Mouse (Mus musculus) spleen, postnatal 10 days (tissue): Measurements from ENCODE around the gene Oas1f.
"Not testable (repeated sequence)": the region's sequence is repeated elsewhere in the genome, so short reads cannot be mapped to it uniquely, and the experiment has no call there.

Experiments
- DNase-seq, 2 experiments: peaks; one replicate each; pipeline ENCODE4 v3.0.0; 2021 to 2022; ENCODE audit warnings: low spot score in 2 of 2

Gene Oas1f

GRCm38 (mm10) chr5:120870782-120871181, 23.6 kb downstream of the Oas1f start:
- no peak for DNase-seq

DNA sequence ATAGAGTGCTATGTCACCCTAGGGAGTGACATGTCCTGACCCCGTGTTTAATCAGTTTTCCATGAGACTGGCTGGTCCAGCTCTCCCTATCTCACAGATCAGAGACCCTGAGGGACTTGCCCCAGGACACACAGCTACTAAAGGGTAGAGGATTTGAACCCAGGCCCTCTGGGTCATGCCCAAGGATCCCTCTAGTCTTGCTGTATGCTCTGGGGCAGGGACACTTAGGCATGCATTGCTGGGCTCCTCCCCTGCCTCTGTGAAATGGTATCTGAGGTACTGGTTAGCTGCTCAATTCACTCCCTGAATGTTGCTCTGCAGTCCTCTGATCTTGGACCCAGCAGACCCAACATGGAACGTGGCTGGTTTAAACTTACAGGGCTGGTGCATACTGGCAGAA, 24.3 kb downstream of the Oas1f start:
- DNase-seq, result no peak

DNA sequence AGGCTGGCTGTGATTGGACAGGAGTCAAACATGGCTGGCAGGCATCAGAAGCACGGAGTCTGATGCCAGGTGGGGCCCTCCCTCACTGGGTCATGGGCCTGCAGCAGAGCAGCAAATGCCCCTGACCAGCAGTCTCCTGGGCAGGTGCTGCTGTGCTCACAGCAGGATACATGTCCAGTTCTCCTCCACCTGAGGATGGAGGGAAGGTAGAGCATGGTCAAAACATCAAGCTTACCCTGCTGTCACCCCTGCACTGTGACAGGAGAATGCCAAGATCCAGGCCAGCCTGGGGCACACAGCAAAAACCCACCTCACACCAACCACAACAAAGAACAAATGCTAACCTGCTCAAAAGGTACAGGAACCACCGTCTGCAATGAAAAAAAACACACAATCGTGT, 29.7 kb downstream of the Oas1f start:
- not testable (repeated sequence) for DNase-seq

- not testable (repeated sequence) for DNase-seq
Observed at GRCm38 (mm10) chr5:120877407-120877806, 30.2 kb downstream of the Oas1f start.

DNA sequence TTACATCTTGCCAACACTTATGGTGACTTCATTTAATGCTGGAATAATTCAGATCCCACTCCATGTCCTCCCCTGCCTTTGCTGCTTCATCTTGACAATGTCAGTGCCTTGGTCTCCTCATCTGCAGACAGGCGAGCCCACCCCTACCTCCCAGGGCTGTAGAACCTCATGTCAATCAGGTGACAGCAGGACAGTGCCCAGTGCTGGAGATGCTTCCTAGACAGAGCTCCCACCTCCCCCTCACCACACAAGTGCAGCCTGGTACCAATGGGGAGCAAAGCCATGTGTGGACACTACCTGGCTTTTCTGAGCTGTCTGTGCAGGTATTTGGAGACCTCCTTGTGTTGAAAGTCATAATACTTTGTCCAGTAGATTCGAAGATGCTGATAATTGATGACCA, 31.6 kb downstream of the Oas1f start:
- not testable (repeated sequence) for DNase-seq

GRCm38 (mm10) chr5:120881681-120882080, 34.5 kb downstream of the Oas1f start:
- DNase-seq, result not testable (repeated sequence)

GRCm38 (mm10) chr5:120887413-120887812, 40.2 kb downstream of the Oas1f start, which contains the start of gene Oas1g:
TSS of gene Oas1g (minus strand) at chr5:120887613.
- not testable (repeated sequence) for DNase-seq

- DNase-seq, result no peak
Observed at GRCm38 (mm10) chr5:120887831-120888230, 40.7 kb downstream of the Oas1f start.

GRCm38 (mm10) chr5:120888294-120888815, 41.2 kb downstream of the Oas1f start:
- DNase-seq, result not testable (repeated sequence)

DNA sequence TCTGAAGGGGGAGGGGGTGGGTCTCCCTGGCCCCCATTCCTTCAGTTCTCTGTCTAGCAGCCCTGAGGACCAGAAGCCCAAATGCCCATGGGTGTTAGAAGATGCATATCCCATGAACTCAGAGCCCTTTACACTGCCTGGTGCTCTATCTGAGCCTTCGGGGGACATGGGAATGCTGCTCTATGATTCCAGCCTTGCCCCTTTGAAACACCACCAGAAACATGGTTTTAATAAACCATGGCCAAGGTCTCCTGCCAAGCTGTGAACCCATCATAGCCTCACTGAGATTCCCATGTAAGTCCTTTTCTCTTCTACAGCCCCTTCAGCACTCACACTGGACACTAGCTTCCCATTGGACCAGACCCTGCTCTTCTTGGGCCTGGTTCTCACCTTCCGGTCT, 42.9 kb downstream of the Oas1f start:
- DNase-seq, result no peak

DNA sequence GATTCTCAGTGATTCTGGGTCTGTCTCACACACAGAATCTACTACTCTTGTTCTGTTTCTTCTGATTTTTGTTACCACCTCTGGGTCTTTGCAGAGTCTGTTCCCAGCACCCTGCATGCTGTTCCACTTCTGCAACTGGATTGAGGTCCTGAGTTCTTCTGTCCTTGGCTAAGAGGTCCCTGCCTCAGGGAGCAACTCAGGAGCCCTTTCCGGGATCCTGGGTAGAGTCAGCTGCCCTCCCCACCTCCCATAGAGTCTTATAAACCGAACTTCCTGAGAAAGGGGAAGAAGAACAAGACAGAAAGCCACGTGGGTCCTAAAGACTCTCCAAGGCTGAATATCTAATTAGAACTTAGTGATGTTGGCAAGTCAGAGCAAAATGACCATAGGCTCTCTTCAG, 43.8 kb downstream of the Oas1f start:
- DNase-seq, result no peak

DNA sequence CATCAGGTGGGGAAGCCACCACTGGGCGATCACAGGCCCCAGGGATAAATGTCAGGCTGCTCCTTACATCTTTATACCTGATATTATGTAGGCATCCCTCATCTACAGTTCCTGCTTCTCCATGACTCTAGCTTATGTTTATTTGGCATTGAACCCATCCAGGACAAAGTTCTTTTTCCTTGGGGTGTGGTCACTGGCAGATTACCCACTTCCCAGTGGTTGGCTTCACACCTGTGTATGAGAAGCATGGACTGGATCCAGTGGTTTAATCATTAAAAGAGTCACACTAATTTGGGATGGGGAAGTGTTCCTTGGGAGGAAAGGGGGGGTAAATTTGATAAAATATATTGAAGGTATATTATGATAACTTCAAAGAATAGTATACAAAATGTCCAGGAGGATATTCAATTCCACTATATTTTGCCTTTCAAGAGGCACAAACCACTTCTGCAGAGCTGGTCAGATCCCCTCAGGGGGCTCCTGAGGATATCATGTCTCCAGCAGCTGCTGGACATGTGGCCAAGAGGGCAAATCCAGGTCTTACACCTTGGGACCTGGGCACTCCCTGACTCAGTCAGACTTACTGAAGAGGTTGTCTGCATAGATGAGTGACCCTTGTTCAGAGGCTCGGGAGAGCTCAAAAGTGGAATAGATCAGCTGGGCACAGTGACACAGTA, 44.5 kb downstream of the Oas1f start:
- not testable (repeated sequence) for DNase-seq

- DNase-seq, result no peak
Observed at GRCm38 (mm10) chr5:120892243-120892660, 45.1 kb downstream of the Oas1f start.

DNA sequence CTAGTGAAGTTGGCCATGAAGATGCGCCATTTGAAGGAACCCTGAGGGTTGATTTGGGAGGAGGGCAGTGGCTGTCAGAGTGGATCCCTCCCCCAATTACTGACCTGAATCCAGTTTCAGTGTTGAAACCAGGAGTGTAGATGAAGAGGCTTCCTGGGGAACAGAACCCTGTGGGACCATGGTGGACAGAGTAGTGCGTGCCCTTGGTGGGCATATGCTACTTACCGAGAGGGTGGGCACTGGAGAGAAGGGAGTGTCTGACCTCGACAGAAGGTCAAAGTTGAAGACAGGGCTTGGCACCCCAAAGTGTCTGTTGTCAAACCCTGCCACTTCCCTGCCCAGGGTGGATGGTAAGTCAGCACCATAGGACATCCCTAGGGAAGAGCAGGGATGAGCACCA, 46.7 kb downstream of the Oas1f start:
- not testable (repeated sequence) for DNase-seq

- not testable (repeated sequence) for DNase-seq
Observed at GRCm38 (mm10) chr5:120894692-120895091, 47.5 kb downstream of the Oas1f start.

DNA sequence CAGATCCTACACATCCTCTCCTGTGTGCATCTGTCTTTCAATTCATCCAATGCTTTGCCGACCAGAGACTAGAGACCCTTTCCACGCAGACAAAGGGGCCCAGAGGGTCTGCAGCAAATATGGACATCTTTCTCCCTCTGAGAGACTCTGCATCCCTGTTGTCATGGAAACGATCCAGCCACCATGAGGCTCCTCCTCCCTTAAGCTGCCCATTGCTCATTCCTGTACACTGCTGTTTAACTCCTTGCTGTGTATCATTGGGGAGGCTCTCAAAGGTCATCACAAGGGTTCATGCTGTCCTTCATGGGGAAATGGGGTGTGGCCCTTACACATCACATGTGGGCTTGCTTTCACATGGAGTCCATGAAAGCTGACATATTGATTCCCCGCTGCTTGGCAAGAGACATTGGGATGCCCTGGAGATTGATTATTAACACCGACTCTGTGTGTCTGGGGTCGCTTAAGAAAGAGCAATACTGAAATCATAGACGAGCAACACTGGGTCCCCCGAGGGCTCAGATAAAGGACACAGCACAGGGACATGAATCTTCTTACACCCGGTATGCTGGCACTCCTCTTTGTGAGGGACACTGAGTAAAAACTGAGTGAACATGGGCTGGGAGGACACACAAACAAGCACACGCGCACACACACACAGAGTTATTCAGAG, 48.2 kb downstream of the Oas1f start:
- DNase-seq, result no peak

GRCm38 (mm10) chr5:120898307-120898706, 51.1 kb downstream of the Oas1f start:
- no peak for DNase-seq

DNA sequence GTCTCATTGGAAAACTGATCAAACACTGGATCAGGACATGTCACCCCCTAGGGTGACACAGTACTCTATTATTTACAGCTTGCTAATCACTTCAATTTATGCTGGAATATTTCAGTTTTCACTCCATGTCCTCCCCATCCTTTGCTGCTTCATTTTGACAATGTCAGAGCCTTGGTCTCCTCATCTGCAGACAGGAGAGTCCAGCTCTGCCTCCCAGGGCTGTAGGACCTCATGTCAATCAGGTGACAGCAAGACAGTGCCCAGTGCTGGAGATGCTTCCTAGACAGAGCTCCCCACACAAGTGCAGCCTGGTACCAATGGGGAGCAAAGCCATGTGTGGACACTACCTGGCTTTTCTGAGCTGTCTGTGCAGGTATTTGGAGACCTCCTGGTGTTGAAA, 51.6 kb downstream of the Oas1f start:
- no peak for DNase-seq

- DNase-seq, result no peak
Observed at GRCm38 (mm10) chr5:120900666-120901065, 53.5 kb downstream of the Oas1f start.

DNA sequence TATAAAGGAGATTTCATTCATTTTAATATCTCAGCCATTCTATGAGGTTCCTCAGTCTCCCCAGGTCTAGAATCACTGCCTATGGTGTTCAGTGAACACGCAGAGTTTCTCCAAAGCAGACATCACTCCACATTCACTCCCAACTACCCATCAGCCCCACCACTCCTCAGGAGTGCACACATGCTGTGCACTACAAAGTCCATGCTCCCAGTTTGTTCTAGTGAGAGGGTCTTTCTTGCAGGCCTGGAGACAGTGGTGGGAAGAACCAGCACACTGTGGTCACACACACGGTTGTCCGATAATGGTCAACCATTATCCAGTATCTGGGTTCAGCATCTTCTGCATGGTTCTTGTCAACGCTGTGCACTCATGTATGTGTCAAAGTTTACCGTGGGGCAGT, 54.9 kb downstream of the Oas1f start:
- DNase-seq, result no peak

- not testable (repeated sequence) for DNase-seq
Observed at GRCm38 (mm10) chr5:120906791-120907733, 59.9 kb downstream of the Oas1f start, which contains the start of gene Oas1a. TSS of gene Oas1a (minus strand) at chr5:120907521.
